Mouse (Mus musculus) small intestine, adult 2 months (tissue): Measurements from ENCODE around the gene Aspscr1. TPM values are rescaled to one million over a fixed set of nuclear protein-coding genes. Genes with fewer than 3 reads are reported as not detected.
A peak's percentile ranks its signal among the peaks of the same experiment; 100 is the strongest.

Experiments
- H3K27ac ChIP-seq: fragments of 200-500 bp; 2 replicates; pipeline ENCODE4 v1.5.1; 2012; ENCODE audit warnings: low read depth, low read length, control low read depth, inconsistent platforms; ENCODE audit not compliant: insufficient read depth
- H3K27me3 ChIP-seq: fragments of 200-500 bp; 2 replicates; pipeline ENCODE4 v1.6.1; 2012; ENCODE audit warnings: mild to moderate bottlenecking, moderate library complexity, low read length, inconsistent platforms; ENCODE audit not compliant: control insufficient read depth, insufficient read depth
- H3K36me3 ChIP-seq: fragments of 200-500 bp; 2 replicates; pipeline ENCODE4 v1.6.1; 2012; ENCODE audit warnings: mild to moderate bottlenecking, low read length, control low read depth, inconsistent platforms; ENCODE audit not compliant: control insufficient read depth, insufficient read depth
- H3K4me1 ChIP-seq: fragments of 200-500 bp; 2 replicates; pipeline ENCODE4 v1.6.1; 2012; ENCODE audit warnings: low read length, inconsistent platforms, mixed read lengths; ENCODE audit not compliant: control insufficient read depth, insufficient read depth, insufficient read length
- H3K4me3 ChIP-seq: fragments of 200-500 bp; 2 replicates; pipeline ENCODE4 v1.5.1; 2012; ENCODE audit warnings: low read depth, mild to moderate bottlenecking, control low read depth, inconsistent platforms, low read length, moderate library complexity
- CTCF ChIP-seq: fragments of 200-500 bp; IDR thresholded peaks from 2 replicates; pipeline ENCODE4 v1.5.1; 2012; ENCODE audit warnings: low read depth, mild to moderate bottlenecking, control low read depth, inconsistent platforms, low read length, moderate library complexity, mixed read lengths; ENCODE audit not compliant: insufficient replicate concordance, insufficient read length; ENCODE audit errors: extremely low read depth
- POLR2A ChIP-seq: fragments of 200-500 bp; IDR thresholded peaks from 2 replicates; pipeline ENCODE4 v1.6.1; 2012; ENCODE audit warnings: low read depth, mild to moderate bottlenecking, control low read depth, inconsistent platforms, low read length, moderate library complexity
- WGBS: fragments of 180-500 bp; shearing (Covaris S2); methylation state at CpG from one replicate; pipeline ENCODE4 v1.1.7; 2018; 5-methylcytosine and 5-hydroxymethylcytosine counted together
- polyA plus RNA-seq: library from polyadenylated mRNA; depleted of rRNA; stranded (reverse); fragments of >200 nt; gene quantifications from 2 replicates; pipeline ENCODE4 v1.2.3, GENCODE M21; 2012; rRNA removed

Gene Aspscr1
- 86.9 and 138 TPM in 2 replicates for polyA plus RNA-seq

- under 1% methylated on average over 78 of the region's 83 CpGs for WGBS
- Histone ChIP-seq H3K27me3 (no peaks in the 10 kb centered on the region), H3K36me3 (peaks cover 4% of the 10 kb centered on the region; the same call in 1 of the 2 replicates), H3K4me3 (peak within 1 kb of the TSS; percentile 94), H3K27ac (peak within 1 kb of the TSS; percentile 79), H3K4me1 (peaks cover 9% of the 10 kb centered on the region; the same call in 1 of the 2 replicates)
- TF ChIP-seq POLR2A = peak; percentile 66; the same call in 1 of the 2 replicates
- TF ChIP-seq CTCF = no peak
Observed at GRCm38 (mm10) chr11:120672687-120673593, at the start of gene Aspscr1. Gene Aspscr1, plus strand, starts transcription at chr11:120672973.

DNA sequence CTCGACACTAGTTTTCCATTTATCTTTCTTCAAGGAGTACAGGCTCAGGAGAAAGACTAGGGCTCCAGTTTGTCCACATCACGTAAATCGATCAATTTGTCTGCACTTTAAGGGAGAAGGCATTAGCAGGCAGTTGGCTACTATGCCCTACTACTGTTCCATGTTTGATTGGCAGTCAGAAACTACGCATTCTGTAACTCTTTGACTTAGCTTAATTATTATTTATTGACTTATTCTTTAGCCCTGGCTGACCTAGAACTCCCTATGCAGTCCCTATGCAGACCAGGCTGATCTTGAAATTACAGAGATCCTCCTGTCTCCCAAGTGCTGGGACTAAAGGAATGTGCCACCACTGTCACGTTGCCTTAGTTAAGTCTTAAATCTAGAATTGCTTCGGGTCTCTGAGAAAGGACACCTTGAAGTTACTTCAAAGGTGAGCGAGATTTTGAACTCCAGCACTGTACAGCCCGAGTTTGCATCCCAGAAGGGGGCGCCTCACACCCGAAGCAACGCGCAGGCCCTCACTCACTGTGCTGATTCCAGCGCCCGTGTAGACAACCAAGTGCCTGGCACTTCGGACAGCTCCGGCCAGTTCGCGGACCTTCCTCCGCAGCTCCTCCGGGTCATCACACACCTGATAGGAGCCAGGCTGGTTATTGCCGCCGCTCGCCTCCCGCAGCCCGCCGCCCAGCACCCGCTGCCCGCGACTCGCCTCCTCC lies 48.7 kb upstream of the Aspscr1 start:
- 9% methylated on average over 30 of the region's 30 CpGs for WGBS
- peak; percentile 71 for TF ChIP-seq CTCF
- TF ChIP-seq POLR2A = no peak
- Histone ChIP-seq H3K4me1 (peaks cover 12% of the 10 kb centered on the region), H3K36me3 (peaks cover 48% of the 10 kb centered on the region), H3K27ac (peak overlapping the region; percentile 80), H3K27me3 (no peaks in the 10 kb centered on the region), H3K4me3 (peak overlapping the region; percentile 95)

GRCm38 (mm10) chr11:120624680-120625111 lies 48.1 kb upstream of the Aspscr1 start:
- TF ChIP-seq POLR2A (peak; percentile 77), CTCF (no peak)
- Histone ChIP-seq H3K27me3 (no peaks in the 10 kb centered on the region), H3K4me1 (peaks cover 18% of the 10 kb centered on the region), H3K27ac (peak overlapping the region; percentile 80), H3K36me3 (peaks cover 48% of the 10 kb centered on the region), H3K4me3 (peak overlapping the region; percentile 95)
- under 1% methylated on average over 53 of the region's 53 CpGs for WGBS

GRCm38 (mm10) chr11:120625152-120625775 lies 47.5 kb upstream of the Aspscr1 start, which contains the start of gene Sirt7:
Gene Sirt7, minus strand, starts transcription at chr11:120625240.
- peak within 1 kb of the TSS; percentile 95 for H3K4me3 ChIP-seq
- peaks cover 42% of the 10 kb centered on the region for H3K36me3 ChIP-seq
- no peak for TF ChIP-seq POLR2A
- TF ChIP-seq CTCF = no peak
- peak within 1 kb of the TSS; percentile 80 for H3K27ac ChIP-seq
- no peaks in the 10 kb centered on the region for H3K27me3 ChIP-seq
- WGBS = 8% methylated on average over 5 of the region's 5 CpGs
- H3K4me1 ChIP-seq = peaks cover 24% of the 10 kb centered on the region

GRCm38 (mm10) chr11:120626785-120627467 lies 45.8 kb upstream of the Aspscr1 start:
- Histone ChIP-seq H3K27ac (no peak overlapping the region), H3K4me1 (peaks cover 36% of the 10 kb centered on the region), H3K4me3 (no peak overlapping the region), H3K27me3 (no peaks in the 10 kb centered on the region), H3K36me3 (peaks cover 27% of the 10 kb centered on the region)
- TF ChIP-seq CTCF = no peak
- WGBS = 86% methylated on average over 11 of the region's 11 CpGs
